Mouse (Mus musculus): Measurements from ENCODE around the gene Gsto1. TPM values are rescaled to one million over a fixed set of nuclear protein-coding genes. Genes with fewer than 3 reads are reported as not detected.

Gene Gsto1
- total and polyA plus RNA-seq, 3 experiments: 148 to 191 (median 152) TPM

DNA sequence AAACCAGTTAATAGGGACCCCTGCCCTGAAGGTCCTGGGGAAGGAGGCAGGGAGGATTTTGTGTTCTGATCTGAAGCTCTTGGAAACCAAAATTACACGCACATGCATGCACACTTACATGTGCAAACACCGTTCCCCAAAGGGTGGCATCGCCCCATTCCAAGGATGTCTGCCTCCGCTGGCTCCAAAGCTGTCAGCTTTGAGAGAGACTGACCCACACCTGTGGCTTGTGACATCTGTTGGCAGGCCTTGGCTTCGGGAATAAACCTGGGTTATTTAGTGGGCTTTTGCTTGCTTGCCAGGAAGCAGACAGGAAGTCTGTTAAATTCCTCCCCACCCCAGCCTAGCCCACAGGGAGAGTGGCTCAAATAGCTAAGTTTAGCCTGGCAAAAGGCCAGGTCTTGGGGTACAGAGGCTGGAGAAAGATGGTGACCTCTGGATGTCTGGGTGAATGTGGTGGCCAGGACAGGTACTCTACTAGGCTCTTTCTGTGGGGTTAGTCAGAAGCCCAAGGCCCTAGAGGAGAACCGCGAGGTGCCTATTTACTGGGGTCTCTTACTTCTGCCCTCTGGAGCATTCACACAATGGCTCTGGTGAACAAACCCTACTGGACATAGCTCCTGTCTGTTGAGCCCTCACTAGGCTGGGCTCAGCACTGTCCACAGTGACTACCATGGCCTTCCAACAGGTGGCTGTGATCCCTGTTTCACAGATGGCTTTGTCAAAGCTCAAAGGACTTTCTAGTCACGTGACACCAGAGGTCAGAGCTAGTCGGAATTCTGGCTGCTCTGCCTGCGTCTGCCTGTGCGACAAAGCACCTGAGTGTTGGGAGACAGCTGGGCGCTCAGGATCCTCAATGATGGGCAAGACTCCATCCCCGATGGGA lies 47.8 kb downstream of the Gsto1 start:
- peak overlapping the region; percentile 45 for H3K27ac ChIP-seq
- H3K4me3 ChIP-seq: no peak overlapping the region
- intact Hi-C loops (cut with DNase I): no loop called here
- DNase-seq: peak in 1 of 2 experiments; percentile 48
- TF ChIP-seq CTCF (IDR thresholded peaks at IDR 0.05) (no peak), EP300 (IDR thresholded peaks at IDR 0.05; ENCODE audit: insufficient read depth, low read depth, low read length) (no peak), POLR2A (IDR thresholded peaks at IDR 0.05; ENCODE audit: insufficient read depth, low read depth, low read length) (no peak)
- no peaks in the 10 kb centered on the region for H3K27me3 ChIP-seq (ENCODE audit: control insufficient read depth, insufficient read depth, low read length)
- H3K79me2 ChIP-seq (replicated peaks; ENCODE audit: control insufficient read depth, insufficient read depth, low read length): no peaks in the 10 kb centered on the region
- 39% methylated on average over 13 of the region's 13 CpGs for WGBS
- H3K36me3 ChIP-seq (ENCODE audit: control insufficient read depth, insufficient read depth, low read length): no peaks in the 10 kb centered on the region
- no peak overlapping the region for H3K9ac ChIP-seq (ENCODE audit: low read depth, low read length)
- H3K4me1 ChIP-seq (ENCODE audit: control insufficient read depth, insufficient read depth, low read length): peaks cover 18% of the 10 kb centered on the region

DNA sequence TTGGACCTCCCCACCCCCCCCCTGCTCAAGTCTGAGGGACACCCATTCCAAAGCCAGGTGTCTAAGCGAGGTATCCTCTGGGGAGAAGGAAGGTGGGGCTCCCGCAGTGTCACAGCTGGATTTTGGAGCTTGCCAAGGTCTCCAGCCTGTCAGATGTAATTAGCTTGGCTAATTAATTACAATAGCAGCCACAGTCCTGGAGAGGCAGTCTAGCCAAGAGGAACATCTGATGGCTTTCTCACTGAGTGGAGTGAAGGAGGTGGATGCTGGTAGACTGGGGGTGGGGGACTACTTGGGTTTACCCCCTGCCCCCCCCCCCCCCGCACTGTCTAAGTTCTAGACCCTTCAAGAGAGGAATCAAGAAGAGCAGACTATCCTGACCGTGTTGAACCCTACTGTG lies 48.9 kb downstream of the Gsto1 start:
- 70% methylated on average over 4 of the region's 4 CpGs for WGBS
- H3K36me3 ChIP-seq (ENCODE audit: control insufficient read depth, insufficient read depth, low read length): no peaks in the 10 kb centered on the region
- TF ChIP-seq EP300 (IDR thresholded peaks at IDR 0.05; ENCODE audit: insufficient read depth, low read depth, low read length): no peak
- no peak for TF ChIP-seq POLR2A (IDR thresholded peaks at IDR 0.05; ENCODE audit: insufficient read depth, low read depth, low read length)
- TF ChIP-seq CTCF (IDR thresholded peaks at IDR 0.05): no peak
- no peak overlapping the region for H3K9ac ChIP-seq (ENCODE audit: low read depth, low read length)
- no peak overlapping the region for H3K4me3 ChIP-seq
- no peak overlapping the region for H3K27ac ChIP-seq
- H3K79me2 ChIP-seq (replicated peaks; ENCODE audit: control insufficient read depth, insufficient read depth, low read length): no peaks in the 10 kb centered on the region
- intact Hi-C loops (cut with DNase I): no loop called here
- peaks cover 20% of the 10 kb centered on the region for H3K4me1 ChIP-seq (ENCODE audit: control insufficient read depth, insufficient read depth, low read length)
- no peaks in the 10 kb centered on the region for H3K27me3 ChIP-seq (ENCODE audit: control insufficient read depth, insufficient read depth, low read length)
- DNase-seq: no peak

DNA sequence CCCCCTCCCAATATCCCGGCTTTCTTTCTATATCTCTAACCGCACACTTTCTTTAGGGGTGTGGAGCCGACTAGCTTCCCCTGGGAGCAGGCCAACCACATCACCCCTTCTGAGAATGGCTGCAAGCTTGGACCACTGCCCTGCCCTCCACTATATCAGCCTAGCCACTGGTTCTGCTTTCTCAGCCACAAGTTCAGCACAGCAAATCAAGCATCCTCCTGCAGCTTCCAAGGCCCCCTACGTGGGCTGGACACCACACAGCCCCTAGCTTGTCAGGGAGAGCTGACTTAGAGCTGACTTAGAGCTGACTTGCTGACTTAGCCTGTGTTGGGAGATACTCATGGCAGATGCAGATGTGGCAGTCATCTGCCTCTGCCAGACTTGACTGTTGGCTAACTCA lies 50.3 kb downstream of the Gsto1 start:
- H3K79me2 ChIP-seq (replicated peaks; ENCODE audit: control insufficient read depth, insufficient read depth, low read length): no peaks in the 10 kb centered on the region
- no peak overlapping the region for H3K4me3 ChIP-seq
- no peaks in the 10 kb centered on the region for H3K27me3 ChIP-seq (ENCODE audit: control insufficient read depth, insufficient read depth, low read length)
- no peak for DNase-seq
- H3K27ac ChIP-seq: no peak overlapping the region
- intact Hi-C loops (cut with DNase I): no loop called here
- 84% methylated on average over 4 of the region's 4 CpGs for WGBS
- H3K36me3 ChIP-seq (ENCODE audit: control insufficient read depth, insufficient read depth, low read length): no peaks in the 10 kb centered on the region
- no peak for TF ChIP-seq POLR2A (IDR thresholded peaks at IDR 0.05; ENCODE audit: insufficient read depth, low read depth, low read length)
- no peak overlapping the region for H3K9ac ChIP-seq (ENCODE audit: low read depth, low read length)
- H3K4me1 ChIP-seq (ENCODE audit: control insufficient read depth, insufficient read depth, low read length): peaks cover 24% of the 10 kb centered on the region

DNA sequence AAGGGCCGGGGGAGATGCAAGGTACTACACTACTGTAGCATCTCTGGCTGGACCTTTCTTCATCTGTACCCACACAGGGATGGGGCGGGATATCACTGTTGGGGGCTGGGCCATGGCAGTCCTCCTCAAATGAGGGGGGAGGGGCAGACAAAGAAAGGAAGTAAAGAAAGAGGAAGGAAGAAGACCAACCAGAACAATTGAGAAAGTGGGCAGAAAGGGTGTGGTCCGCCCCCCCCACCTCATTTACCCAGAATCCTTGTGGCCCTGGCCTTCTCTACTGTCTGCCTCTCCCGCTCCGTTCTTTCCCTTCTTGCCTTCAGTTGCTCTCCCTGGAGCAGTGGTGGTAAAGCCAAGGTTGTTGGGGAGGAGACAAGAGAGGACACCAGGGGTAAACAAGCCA lies 50.8 kb downstream of the Gsto1 start:
- H3K4me1 ChIP-seq (ENCODE audit: control insufficient read depth, insufficient read depth, low read length): peaks cover 26% of the 10 kb centered on the region
- H3K36me3 ChIP-seq (ENCODE audit: control insufficient read depth, insufficient read depth, low read length): no peaks in the 10 kb centered on the region
- DNase-seq: no peak
- TF ChIP-seq CTCF (IDR thresholded peaks at IDR 0.05): no peak
- no peak for TF ChIP-seq POLR2A (IDR thresholded peaks at IDR 0.05; ENCODE audit: insufficient read depth, low read depth, low read length)
- no peak for TF ChIP-seq EP300 (IDR thresholded peaks at IDR 0.05; ENCODE audit: insufficient read depth, low read depth, low read length)
- H3K79me2 ChIP-seq (replicated peaks; ENCODE audit: control insufficient read depth, insufficient read depth, low read length): no peaks in the 10 kb centered on the region
- H3K4me3 ChIP-seq: no peak overlapping the region
- no peaks in the 10 kb centered on the region for H3K27me3 ChIP-seq (ENCODE audit: control insufficient read depth, insufficient read depth, low read length)
- intact Hi-C loops (cut with DNase I): no loop called here
- H3K9ac ChIP-seq (ENCODE audit: low read depth, low read length): no peak overlapping the region
- 81% methylated on average over 5 of the region's 5 CpGs for WGBS
- no peak overlapping the region for H3K27ac ChIP-seq

DNA sequence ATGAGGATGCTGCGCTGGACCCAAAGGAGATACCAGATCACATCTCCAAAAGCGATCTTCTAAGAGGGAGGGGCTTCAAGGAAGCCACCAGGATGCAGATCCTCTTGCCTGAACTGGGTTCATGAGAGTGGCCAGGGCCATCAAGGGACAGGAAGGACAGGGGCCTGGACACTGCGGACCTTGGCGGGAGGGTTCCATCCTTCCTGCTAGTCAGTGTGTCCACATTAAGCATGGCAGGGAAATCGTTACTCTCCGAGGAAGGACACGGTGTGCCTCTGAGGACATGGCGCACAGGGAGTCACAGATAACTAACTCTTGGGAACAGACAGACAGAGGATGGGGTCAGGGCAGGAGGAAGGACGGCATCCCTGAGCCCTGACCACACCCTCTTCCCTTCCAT lies 52.8 kb downstream of the Gsto1 start:
- Histone ChIP-seq H3K4me3 (no peak overlapping the region), H3K4me1 (ENCODE audit: control insufficient read depth, insufficient read depth, low read length) (peaks cover 17% of the 10 kb centered on the region), H3K9ac (ENCODE audit: low read depth, low read length) (no peak overlapping the region), H3K79me2 (replicated peaks; ENCODE audit: control insufficient read depth, insufficient read depth, low read length) (no peaks in the 10 kb centered on the region), H3K27ac (no peak overlapping the region), H3K27me3 (ENCODE audit: control insufficient read depth, insufficient read depth, low read length) (no peaks in the 10 kb centered on the region), H3K36me3 (ENCODE audit: control insufficient read depth, insufficient read depth, low read length) (no peaks in the 10 kb centered on the region)
- no peak for DNase-seq
- TF ChIP-seq EP300 (IDR thresholded peaks at IDR 0.05; ENCODE audit: insufficient read depth, low read depth, low read length): no peak
- TF ChIP-seq POLR2A (IDR thresholded peaks at IDR 0.05; ENCODE audit: insufficient read depth, low read depth, low read length): no peak
- TF ChIP-seq CTCF (IDR thresholded peaks at IDR 0.05): no peak
- intact Hi-C loops (cut with DNase I): no loop called here
- 66% methylated on average over 9 of the region's 9 CpGs for WGBS

DNA sequence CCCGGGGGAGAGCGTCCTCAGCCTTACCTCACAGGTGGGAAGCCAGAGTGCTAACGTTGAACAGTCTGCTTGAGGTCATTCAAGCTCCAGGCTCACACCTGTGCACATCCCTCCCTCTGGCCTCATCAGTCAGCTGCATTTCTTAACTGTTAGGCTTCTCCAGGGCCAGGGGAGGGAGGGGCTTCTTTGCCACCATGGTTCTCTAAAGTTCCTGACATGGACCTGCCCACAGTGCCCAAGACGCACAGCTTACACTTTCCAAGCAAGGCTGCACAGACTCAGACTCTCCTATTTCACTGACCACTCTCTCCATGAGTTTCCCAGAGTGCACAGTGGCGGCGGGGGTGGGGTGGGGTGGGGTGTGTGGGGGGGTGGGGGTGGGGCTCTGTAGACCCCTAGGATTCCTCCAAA lies 54.2 kb downstream of the Gsto1 start:
- Histone ChIP-seq H3K9ac (ENCODE audit: low read depth, low read length) (no peak overlapping the region), H3K4me3 (no peak overlapping the region), H3K27ac (no peak overlapping the region), H3K36me3 (ENCODE audit: control insufficient read depth, insufficient read depth, low read length) (no peaks in the 10 kb centered on the region), H3K27me3 (ENCODE audit: control insufficient read depth, insufficient read depth, low read length) (no peaks in the 10 kb centered on the region), H3K4me1 (ENCODE audit: control insufficient read depth, insufficient read depth, low read length) (peaks cover 9% of the 10 kb centered on the region), H3K79me2 (replicated peaks; ENCODE audit: control insufficient read depth, insufficient read depth, low read length) (no peaks in the 10 kb centered on the region)
- WGBS: 65% methylated on average over 6 of the region's 6 CpGs
- DNase-seq: no peak
- TF ChIP-seq POLR2A (IDR thresholded peaks at IDR 0.05; ENCODE audit: insufficient read depth, low read depth, low read length) (no peak), EP300 (IDR thresholded peaks at IDR 0.05; ENCODE audit: insufficient read depth, low read depth, low read length) (no peak), CTCF (IDR thresholded peaks at IDR 0.05) (no peak)
- intact Hi-C loops (cut with DNase I): no loop called here
